26 mouse cellular contexts compared by ENCODE assay signal in genomic region chr11:51702831-51703230, GRCm38 (mm10). TPM values are rescaled to one million over a fixed set of nuclear protein-coding genes. Genes with fewer than 3 reads are reported as not detected.
DNase-seq lines count a peak whose midpoint lies in the region; ATAC-seq and TF ChIP-seq lines count a peak whose summit lies in the region.
"Had no signal": no experiment of that assay in that cellular context is flagged by ENCODE, and none has a peak within 500 bp of the region (broad histone marks: within the 10 kb centered on the region; RNA-seq: fewer than 3 reads in every experiment).

No protein-coding gene starts in this region.

- in situ Hi-C loops in ES-E14 (cut with MboI; ENCODE audit: low sequenced_read_pairs in 2 of 2, unreplicated experiment in 2 of 2) = no loop called here

- no peaks in the 10 kb centered on the region for H3K9me3 ChIP-seq in ES-E14 (ENCODE audit: control insufficient read depth, insufficient read depth, low read depth, low read length)
- H3K9me3 ChIP-seq in embryonic facial prominence, embryonic 10.5 days = no peaks in the 10 kb centered on the region
- H3K9me3 ChIP-seq in neural tube, embryonic 15.5 days (replicated peaks) = no peaks in the 10 kb centered on the region
- H3K9me3 ChIP-seq: embryonic facial prominence, embryonic 12.5 days; forebrain, embryonic 10.5 days; forebrain, embryonic 15.5 days; hindbrain, embryonic 12.5 days; intestine, embryonic 15.5 days; limb, embryonic 13.5 days; lung, embryonic 15.5 days; midbrain, embryonic 10.5 days had no signal

- peak; percentile 3 for DNase-seq in embryo, embryonic 9.5 days (ENCODE audit: extremely low spot score)
- no peak for DNase-seq in embryo, embryonic 10 days (ENCODE audit: low spot score)
- DNase-seq in 3T3-L1 (ENCODE audit: low read depth, low spot score) = peak; percentile 55
- no peak for DNase-seq in ES-E14 (ENCODE audit: low read depth, low spot score)
- DNase-seq in embryonic facial prominence, embryonic 10.5 days (ENCODE audit: low spot score) = peak; percentile 35
- DNase-seq in cerebellum, postnatal 25 days = no peak
- DNase-seq in left cerebral cortex, adult 2 months (ENCODE audit: extremely low spot score in 1 of 2, low spot score in 2 of 2) = no peak
- DNase-seq: adrenal gland, adult 8-10 months; cerebellum, adult 8-10 months; cerebellum, postnatal 36 days; gastrocnemius, postnatal 36 days; kidney, postnatal 10 days; right cerebral cortex, adult 18-20 months; spleen, adult 18-20 months; thymus, postnatal 14 days had no signal

- H3K4me1 ChIP-seq in ES-E14 (ENCODE audit: control insufficient read depth in 2 of 2, insufficient read depth in 2 of 2, low read length in 2 of 2, poor library complexity in 1 of 2) = peaks cover 3 to 4% of the 10 kb centered on the region in 2 experiments; a peak in 2 of 4 replicates
- H3K4me1 ChIP-seq in embryonic facial prominence, embryonic 10.5 days = peaks cover 10% of the 10 kb centered on the region
- H3K4me1 ChIP-seq in neural tube, embryonic 15.5 days = no peaks in the 10 kb centered on the region
- H3K4me1 ChIP-seq: embryonic facial prominence, embryonic 12.5 days; forebrain, embryonic 10.5 days; forebrain, embryonic 15.5 days; hindbrain, embryonic 12.5 days; intestine, embryonic 15.5 days; limb, embryonic 13.5 days; lung, embryonic 15.5 days; midbrain, embryonic 10.5 days had no signal

- 47% methylated on average over 3 of the region's 3 CpGs for WGBS in embryonic facial prominence, embryonic 10.5 days
- WGBS in neural tube, embryonic 15.5 days = 83% methylated on average over 3 of the region's 3 CpGs

- intact Hi-C loops in left cerebral cortex, adult 2 months (cut with DNase I) = loop anchor here (10.0 kb wide), 1 partner anchor 282 kb away; no protein-coding TSS in a partner anchor

- H3K4me2 ChIP-seq in neural tube, embryonic 15.5 days = no peak overlapping the region
- H3K4me2 ChIP-seq: embryonic facial prominence, embryonic 12.5 days; forebrain, embryonic 15.5 days; hindbrain, embryonic 12.5 days; intestine, embryonic 15.5 days; limb, embryonic 13.5 days; liver, embryonic 11.5 days; lung, embryonic 15.5 days had no signal

- ATAC-seq in neural tube, embryonic 15.5 days (ENCODE audit: low FRiP score) = no peak
- ATAC-seq: forebrain, embryonic 15.5 days; hindbrain, postnatal 0 days; intestine, embryonic 15.5 days had no signal

- H3K27me3 ChIP-seq in embryonic facial prominence, embryonic 10.5 days (replicated peaks; ENCODE audit: low read depth, poor library complexity, severe bottlenecking) = no peaks in the 10 kb centered on the region
- no peaks in the 10 kb centered on the region for H3K27me3 ChIP-seq in neural tube, embryonic 15.5 days (replicated peaks)
- H3K27me3 ChIP-seq: embryonic facial prominence, embryonic 12.5 days; forebrain, embryonic 15.5 days; hindbrain, embryonic 12.5 days; intestine, embryonic 15.5 days; limb, embryonic 13.5 days; lung, embryonic 15.5 days had no signal

- H3K27ac ChIP-seq in ES-E14 (ENCODE audit: insufficient read depth, low read depth, low read length, poor library complexity, severe bottlenecking) = peak overlapping the region; percentile 56; the same call in 1 of the 2 replicates
- H3K27ac ChIP-seq in embryonic facial prominence, embryonic 10.5 days (replicated peaks) = no peak overlapping the region
- no peak overlapping the region for H3K27ac ChIP-seq in neural tube, embryonic 15.5 days (replicated peaks)
- no peak overlapping the region for H3K27ac ChIP-seq in left cerebral cortex, adult 2 months
- H3K27ac ChIP-seq: embryonic facial prominence, embryonic 12.5 days; forebrain, embryonic 10.5 days; forebrain, embryonic 15.5 days; hindbrain, embryonic 12.5 days; hindbrain, postnatal 0 days; intestine, embryonic 15.5 days; limb, embryonic 13.5 days; lung, embryonic 15.5 days; midbrain, embryonic 10.5 days had no signal

- peak overlapping the region in 1 of 2 experiments; percentile 73; a peak in 1 of 4 replicates for H3K4me3 ChIP-seq in ES-E14 (ENCODE audit: insufficient read depth in 1 of 2, low read depth in 1 of 2, low read length in 2 of 2, poor library complexity in 1 of 2, severe bottlenecking in 1 of 2)
- no peak overlapping the region for H3K4me3 ChIP-seq in embryonic facial prominence, embryonic 10.5 days
- no peak overlapping the region for H3K4me3 ChIP-seq in neural tube, embryonic 15.5 days (replicated peaks)
- H3K4me3 ChIP-seq in left cerebral cortex, adult 2 months = no peak overlapping the region
- H3K4me3 ChIP-seq: embryonic facial prominence, embryonic 12.5 days; forebrain, embryonic 10.5 days; forebrain, embryonic 15.5 days; hindbrain, embryonic 12.5 days; intestine, embryonic 15.5 days; limb, embryonic 13.5 days; lung, embryonic 15.5 days; midbrain, embryonic 10.5 days had no signal

- 0 out of 2 replicates have a peak overlapping the region, but pooled peaks have one; percentile 26 for H3K9ac ChIP-seq in ES-E14 (ENCODE audit: insufficient read depth, low read depth, low read length, poor library complexity, severe bottlenecking)
- no peak overlapping the region for H3K9ac ChIP-seq in neural tube, embryonic 15.5 days (replicated peaks)
- H3K9ac ChIP-seq: embryonic facial prominence, embryonic 12.5 days; forebrain, embryonic 15.5 days; hindbrain, embryonic 12.5 days; intestine, embryonic 15.5 days; limb, embryonic 13.5 days; lung, embryonic 15.5 days had no signal

- no peak for TF ChIP-seq CTCF in left cerebral cortex, adult 2 months (IDR thresholded peaks at IDR 0.05)

- H3K36me3 ChIP-seq in ES-E14 (ENCODE audit: control insufficient read depth, insufficient read depth, low read length, poor library complexity, severe bottlenecking) = peaks cover 7% of the 10 kb centered on the region
- peaks cover 96% of the 10 kb centered on the region for H3K36me3 ChIP-seq in embryonic facial prominence, embryonic 10.5 days (replicated peaks)
- H3K36me3 ChIP-seq in neural tube, embryonic 15.5 days = peaks cover 83% of the 10 kb centered on the region

TF ChIP-seq in ES-E14, 5 proteins besides CTCF, POLR2A, EP300 and RAD21:
- TF ChIP-seq MAFK (IDR thresholded peaks at IDR 0.05; ENCODE audit: insufficient read depth, low read depth, low read length) (no peak), HCFC1 (IDR thresholded peaks at IDR 0.05; ENCODE audit: borderline replicate concordance, insufficient read depth, low read length) (no peak), ZC3H11A (IDR thresholded peaks at IDR 0.05; ENCODE audit: borderline replicate concordance, low read depth, low read length) (no peak), ZNF384 (IDR thresholded peaks at IDR 0.05; ENCODE audit: low read depth, low read length) (no peak), CHD2 (IDR thresholded peaks at IDR 0.05; ENCODE audit: low read depth, low read length) (no peak)

RNA-seq across cellular contexts. Expression of gene 0610009B22Rik, which starts 14.2 kb away (rescaled TPM):
- total RNA-seq in ES-E14 (2012; rRNA removed) = 21.7 and 38.8 TPM in 2 replicates
- polyA plus RNA-seq in embryonic facial prominence, embryonic 10.5 days (2016; fragmentation: Nextera tagmentation; extraction: Ambion mirVana) = 84.2 TPM in 2 replicates
- 105 and 111 TPM in 2 replicates for polyA plus RNA-seq in neural tube, embryonic 15.5 days (2015; fragmentation: Nextera tagmentation; extraction: Ambion mirVana)
- 10 to 100 TPM; 32.4 to 35.2 TPM for total RNA-seq in left cerebral cortex, adult 2 months (2021)

RNA-seq across cellular contexts. Expression of gene D930048N14Rik, which starts 52.1 kb away (rescaled TPM):
- 4.1 and 12.2 TPM in 2 replicates for total RNA-seq in ES-E14 (2012; rRNA removed)
- polyA plus RNA-seq in embryonic facial prominence, embryonic 10.5 days (2016; fragmentation: Nextera tagmentation; extraction: Ambion mirVana) = 1.6 and 2.4 TPM in 2 replicates
- polyA plus RNA-seq in neural tube, embryonic 15.5 days (2015; fragmentation: Nextera tagmentation; extraction: Ambion mirVana) = 2.0 and 2.3 TPM in 2 replicates
- total RNA-seq in left cerebral cortex, adult 2 months (2021) = 1 to 10 TPM; 1.8 to 1.9 TPM

RNA-seq across cellular contexts. Expression of gene N4bp3, which starts 52.2 kb away (rescaled TPM):
- total RNA-seq in ES-E14 (2012; rRNA removed) = 23.7 and 43.8 TPM in 2 replicates
- polyA plus RNA-seq in embryonic facial prominence, embryonic 10.5 days (2016; fragmentation: Nextera tagmentation; extraction: Ambion mirVana) = 15.8 and 17.4 TPM in 2 replicates
- 30.0 and 31.9 TPM in 2 replicates for polyA plus RNA-seq in neural tube, embryonic 15.5 days (2015; fragmentation: Nextera tagmentation; extraction: Ambion mirVana)
- 10 to 100 TPM; 10.4 to 14.3 TPM for total RNA-seq in left cerebral cortex, adult 2 months (2021)

Comparison
In these comparisons a context has a peak if more than half of its experiments do, and no peak if none do; other contexts are left out.
1. DNase-seq: peak in embryo, embryonic 9.5 days (single experiment), 3T3-L1 (single experiment) and embryonic facial prominence, embryonic 10.5 days (single experiment); none in embryo, embryonic 10 days (single experiment), ES-E14 (single experiment), cerebellum, postnatal 25 days (0 of 2) and left cerebral cortex, adult 2 months (0 of 2).